Mouse (Mus musculus): ENCODE data around the gene Tatdn2. TPM values are rescaled to one million over a fixed set of nuclear protein-coding genes. Genes with fewer than 3 reads are reported as not detected.

Tatdn2 gene
- total and polyA plus RNA-seq, 3 experiments: 17.3 to 71.9 (median 66.7) TPM

GRCm38 (mm10) chr6:113675991-113676390, 20.9 kb upstream of the Tatdn2 start:
- Histone ChIP-seq H3K79me2 (replicated peaks; ENCODE audit: control insufficient read depth, insufficient read depth, low read length) (no peaks in the 10 kb centered on the region), H3K27ac (no peak overlapping the region), H3K4me3 (no peak overlapping the region), H3K9ac (ENCODE audit: low read depth, low read length) (no peak overlapping the region), H3K36me3 (ENCODE audit: control insufficient read depth, insufficient read depth, low read length) (no peaks in the 10 kb centered on the region), H3K27me3 (ENCODE audit: control insufficient read depth, insufficient read depth, low read length) (no peaks in the 10 kb centered on the region), H3K4me1 (ENCODE audit: control insufficient read depth, insufficient read depth, low read length) (peaks cover 2% of the 10 kb centered on the region)
- TF ChIP-seq CTCF (IDR thresholded peaks at IDR 0.05): no peak
- TF ChIP-seq POLR2A (IDR thresholded peaks at IDR 0.05; ENCODE audit: insufficient read depth, low read depth, low read length): no peak
- no peak for TF ChIP-seq EP300 (IDR thresholded peaks at IDR 0.05; ENCODE audit: insufficient read depth, low read depth, low read length)
- no peak for DNase-seq
- 94% methylated on average over 9 of the region's 9 CpGs for WGBS
- intact Hi-C loops (cut with DNase I): no loop called here

DNA sequence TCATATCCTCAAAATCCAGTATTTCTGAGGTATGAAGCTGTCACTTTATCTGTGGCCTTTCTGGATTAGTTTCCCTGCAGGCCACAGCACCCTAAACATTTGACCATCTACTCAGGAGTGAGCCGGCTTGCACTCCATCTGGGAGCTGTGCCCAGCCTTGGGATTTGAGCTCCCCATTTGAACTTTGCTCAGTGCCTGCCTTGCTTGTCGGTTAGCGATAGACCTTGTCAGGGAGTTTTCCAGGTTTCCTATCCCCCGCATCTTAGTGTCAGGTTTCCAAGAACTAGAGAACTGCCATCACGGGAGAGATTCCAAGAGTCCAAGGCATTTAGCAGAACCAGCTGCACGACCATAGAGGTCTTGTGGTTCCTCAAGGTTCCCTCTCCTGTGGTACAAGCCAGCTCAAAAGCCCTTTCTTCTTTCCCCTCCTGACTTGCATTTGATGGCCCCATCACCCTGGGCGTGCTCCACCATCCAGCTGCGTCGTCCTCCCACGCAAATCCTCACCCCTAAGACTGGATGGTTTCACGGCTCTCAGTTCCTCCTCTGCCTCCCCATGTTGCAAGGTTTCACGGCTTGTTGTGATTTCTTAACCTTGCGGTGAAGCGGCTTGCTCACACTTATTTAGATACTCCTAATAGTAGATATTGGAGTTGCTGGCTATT, 19.6 kb upstream of the Tatdn2 start:
- Histone ChIP-seq H3K36me3 (ENCODE audit: control insufficient read depth, insufficient read depth, low read length) (no peaks in the 10 kb centered on the region), H3K4me3 (no peak overlapping the region), H3K79me2 (replicated peaks; ENCODE audit: control insufficient read depth, insufficient read depth, low read length) (no peaks in the 10 kb centered on the region), H3K4me1 (ENCODE audit: control insufficient read depth, insufficient read depth, low read length) (peaks cover 5% of the 10 kb centered on the region), H3K9ac (ENCODE audit: low read depth, low read length) (no peak overlapping the region), H3K27ac (no peak overlapping the region), H3K27me3 (ENCODE audit: control insufficient read depth, insufficient read depth, low read length) (no peaks in the 10 kb centered on the region)
- intact Hi-C loops (cut with DNase I): no loop called here
- WGBS: 78% methylated on average over 14 of the region's 14 CpGs
- no peak for TF ChIP-seq CTCF (IDR thresholded peaks at IDR 0.05)
- TF ChIP-seq EP300 (IDR thresholded peaks at IDR 0.05; ENCODE audit: insufficient read depth, low read depth, low read length): 0 out of 2 replicates have a peak, but pooled peaks have one; percentile 8
- peak in 1 of 2 experiments; percentile 62 for DNase-seq

DNA sequence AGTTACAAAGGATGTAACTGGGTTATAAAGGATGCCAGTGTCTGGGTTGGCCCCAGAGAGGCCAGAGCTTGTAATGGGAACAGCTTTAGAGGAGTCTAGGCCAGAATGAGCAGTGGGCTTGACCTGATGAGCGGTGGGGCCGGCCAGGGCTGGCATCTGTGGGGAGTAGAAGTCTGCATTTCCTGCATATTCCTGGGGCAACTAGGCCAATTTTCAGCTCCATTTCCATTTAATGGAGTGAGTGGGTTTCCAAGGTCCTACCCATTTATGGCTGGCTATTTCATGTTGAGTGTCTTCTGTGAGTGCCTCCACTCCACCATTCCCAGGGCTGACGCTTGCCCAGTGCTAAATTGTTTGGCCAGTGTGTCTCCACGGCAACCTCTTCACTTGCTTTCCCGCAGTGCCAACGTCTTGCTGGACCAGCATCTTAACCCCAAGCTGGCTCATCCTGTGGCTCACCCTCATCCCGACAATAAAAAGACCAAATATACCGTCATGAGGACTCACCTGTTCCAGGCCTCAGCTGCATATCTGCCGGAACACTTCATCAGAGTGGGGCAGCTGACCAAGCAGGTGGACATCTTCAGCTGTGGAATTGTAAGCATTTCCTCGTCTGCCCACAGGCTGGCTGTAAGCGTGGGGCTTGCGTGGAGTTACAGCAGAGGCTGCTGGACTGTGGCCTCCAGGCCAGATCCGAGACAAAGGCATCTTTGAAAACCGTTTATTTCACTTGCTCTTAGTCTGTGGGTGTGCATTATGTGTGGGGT, 18.4 kb upstream of the Tatdn2 start:
- peaks cover 5% of the 10 kb centered on the region for H3K4me1 ChIP-seq (ENCODE audit: control insufficient read depth, insufficient read depth, low read length)
- no peaks in the 10 kb centered on the region for H3K79me2 ChIP-seq (replicated peaks; ENCODE audit: control insufficient read depth, insufficient read depth, low read length)
- DNase-seq: no peak
- intact Hi-C loops (cut with DNase I): no loop called here
- 85% methylated on average over 14 of the region's 14 CpGs for WGBS
- TF ChIP-seq POLR2A (IDR thresholded peaks at IDR 0.05; ENCODE audit: insufficient read depth, low read depth, low read length) (no peak), CTCF (IDR thresholded peaks at IDR 0.05) (no peak), EP300 (IDR thresholded peaks at IDR 0.05; ENCODE audit: insufficient read depth, low read depth, low read length) (no peak)
- H3K36me3 ChIP-seq (ENCODE audit: control insufficient read depth, insufficient read depth, low read length): no peaks in the 10 kb centered on the region
- H3K9ac ChIP-seq (ENCODE audit: low read depth, low read length): no peak overlapping the region
- no peaks in the 10 kb centered on the region for H3K27me3 ChIP-seq (ENCODE audit: control insufficient read depth, insufficient read depth, low read length)
- no peak overlapping the region for H3K4me3 ChIP-seq
- no peak overlapping the region for H3K27ac ChIP-seq

DNA sequence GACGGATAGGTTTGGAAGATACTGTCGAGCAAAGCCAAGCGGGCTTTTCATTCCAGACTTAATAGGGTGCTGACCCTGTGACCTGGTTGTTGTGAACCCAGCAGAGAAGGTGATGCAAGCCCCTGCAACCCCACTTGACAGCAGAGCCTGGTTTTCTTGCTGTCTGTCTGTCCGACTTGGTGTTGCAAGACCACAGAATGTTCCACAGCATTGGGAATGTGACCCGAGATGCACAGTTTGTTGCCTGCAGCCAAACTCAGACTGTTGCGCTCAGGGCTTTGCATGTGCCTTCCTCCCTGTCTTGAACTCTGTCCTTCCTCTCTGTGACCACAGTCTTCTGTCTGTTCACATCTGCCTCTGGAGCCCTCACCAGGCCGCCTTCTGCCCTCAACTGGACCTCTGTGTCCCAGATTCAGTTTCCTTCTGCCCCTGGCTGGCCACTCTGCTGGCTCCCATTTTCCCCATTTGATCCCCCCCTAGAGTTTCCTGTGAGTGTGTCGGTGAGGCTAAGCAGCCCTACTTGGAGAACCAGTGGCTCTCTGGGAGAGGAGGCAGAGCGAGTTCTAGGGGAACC, 16.8 kb upstream of the Tatdn2 start:
- 73% methylated on average over 9 of the region's 9 CpGs for whole genome bisulfite sequencing

DNA sequence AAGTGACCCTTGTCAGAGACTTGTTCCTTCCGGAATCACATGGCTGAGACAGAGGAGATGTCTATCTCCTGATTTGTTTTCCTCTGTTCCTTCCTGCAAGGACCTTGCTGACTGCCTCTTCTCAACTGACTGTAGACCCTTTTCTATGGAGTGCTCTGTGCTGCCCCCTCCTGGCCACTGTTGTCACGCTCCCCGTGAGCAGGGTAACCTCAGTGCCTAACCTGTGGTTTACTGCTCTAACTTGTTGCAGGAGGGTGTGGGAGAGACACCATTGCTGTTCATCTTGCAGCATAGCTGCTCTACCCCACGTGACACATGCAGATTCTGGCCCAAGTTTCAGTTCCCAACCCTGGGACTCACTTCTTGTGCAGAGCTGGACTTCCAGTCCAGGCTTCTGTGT, 15.6 kb upstream of the Tatdn2 start:
- TF ChIP-seq EP300 (IDR thresholded peaks at IDR 0.05; ENCODE audit: insufficient read depth, low read depth, low read length) (peak; percentile 86), POLR2A (IDR thresholded peaks at IDR 0.05; ENCODE audit: insufficient read depth, low read depth, low read length) (no peak), CTCF (IDR thresholded peaks at IDR 0.05) (peak; percentile 93)
- Histone ChIP-seq H3K79me2 (replicated peaks; ENCODE audit: control insufficient read depth, insufficient read depth, low read length) (no peaks in the 10 kb centered on the region), H3K4me1 (ENCODE audit: control insufficient read depth, insufficient read depth, low read length) (peaks cover 5% of the 10 kb centered on the region), H3K27ac (no peak overlapping the region), H3K27me3 (ENCODE audit: control insufficient read depth, insufficient read depth, low read length) (no peaks in the 10 kb centered on the region), H3K4me3 (no peak overlapping the region), H3K9ac (ENCODE audit: low read depth, low read length) (no peak overlapping the region), H3K36me3 (ENCODE audit: control insufficient read depth, insufficient read depth, low read length) (no peaks in the 10 kb centered on the region)
- WGBS: 13% methylated on average over 4 of the region's 4 CpGs
- peak; percentile 83 to 89 for DNase-seq
- intact Hi-C loops (cut with DNase I): loop anchor here (1.0 kb wide), 1 partner anchor 43 kb away; the partner anchor contains the start of gene Irak2

More for the DNA sequence above, 16.8 kb upstream of the Tatdn2 start:
- TF ChIP-seq CTCF (IDR thresholded peaks at IDR 0.05) (no peak), POLR2A (IDR thresholded peaks at IDR 0.05; ENCODE audit: insufficient read depth, low read depth, low read length) (no peak), EP300 (IDR thresholded peaks at IDR 0.05; ENCODE audit: insufficient read depth, low read depth, low read length) (no peak)
- DNase-seq: no peak
- intact Hi-C loops (cut with DNase I): no loop called here
- no peak overlapping the region for H3K4me3 ChIP-seq
- no peaks in the 10 kb centered on the region for H3K36me3 ChIP-seq (ENCODE audit: control insufficient read depth, insufficient read depth, low read length)
- peaks cover 5% of the 10 kb centered on the region for H3K4me1 ChIP-seq (ENCODE audit: control insufficient read depth, insufficient read depth, low read length)
- no peak overlapping the region for H3K9ac ChIP-seq (ENCODE audit: low read depth, low read length)
- H3K27ac ChIP-seq: no peak overlapping the region
- H3K79me2 ChIP-seq (replicated peaks; ENCODE audit: control insufficient read depth, insufficient read depth, low read length): no peaks in the 10 kb centered on the region
- no peaks in the 10 kb centered on the region for H3K27me3 ChIP-seq (ENCODE audit: control insufficient read depth, insufficient read depth, low read length)
